Mouse (Mus musculus): ENCODE measurements around the gene Clec4d.

GRCm38 (mm10) chr6:123264194-123264593 lies 2.3 kb downstream of the Clec4d start:
- no peak for TF ChIP-seq CTCF (IDR thresholded peaks at IDR 0.05; ENCODE audit: low read depth)
- TF ChIP-seq EP300 (IDR thresholded peaks at IDR 0.05; ENCODE audit: low read depth), result no peak

Measured in liver, embryonic 14.5 days (tissue).